Mouse (Mus musculus) liver, adult 2 months (tissue): ENCODE data around the gene Spg7.

Experiments used
- CTCF ChIP-seq: fragments of 200-500 bp; IDR thresholded peaks from 2 replicates; pipeline ENCODE4 v1.5.1; 2011; ENCODE audit warnings: low read depth, low read length, control low read depth
- POLR2A ChIP-seq: fragments of 200-500 bp; IDR thresholded peaks from 2 replicates; pipeline ENCODE4 v1.6.1; 2011; ENCODE audit warnings: low read length, control low read depth; ENCODE audit not compliant: insufficient read depth; ENCODE audit errors: extremely low read depth

GRCm38 (mm10) chr8:123051458-123051857 lies 11.3 kb upstream of the Spg7 start:
- TF ChIP-seq CTCF (no peak), POLR2A (no peak)
